Mouse (Mus musculus) ES-E14 (cell line): Measurements from ENCODE around the gene E130208F15Rik. TPM values are rescaled to one million over a fixed set of nuclear protein-coding genes. Genes with fewer than 3 reads are reported as not detected.

Source experiments
- DNase-seq: peaks from one replicate; pipeline ENCODE4 v3.0.0-alpha.2; 2013; ENCODE audit warnings: low read depth, low spot score
- H3K27ac ChIP-seq: 2 replicates; pipeline ENCODE4 v1.5.1; 2012; ENCODE audit warnings: low read depth, mild to moderate bottlenecking, low read length, moderate library complexity, mixed read lengths; ENCODE audit not compliant: poor library complexity, insufficient read depth, severe bottlenecking
- H3K36me3 ChIP-seq: 2 replicates; pipeline ENCODE4 v1.6.1; 2012; ENCODE audit warnings: mild to moderate bottlenecking, low read length, moderate library complexity, mixed read lengths; ENCODE audit not compliant: control insufficient read depth, poor library complexity, insufficient read depth, severe bottlenecking
- H3K4me1 ChIP-seq, 2 experiments: fragments of 150-350 bp in 1 of 2; sonication (generic) in 1 of 2; 2 replicates each; pipeline ENCODE4 v1.6.1; 2012; ENCODE audit warnings: low read length in 2 of 2, mild to moderate bottlenecking in 1 of 2, mixed read lengths in 1 of 2; ENCODE audit not compliant: control insufficient read depth in 2 of 2, insufficient read depth in 2 of 2, poor library complexity in 1 of 2
- H3K4me3 ChIP-seq, 2 experiments: fragments of 150-350 bp in 1 of 2; sonication (generic) in 1 of 2; 2 replicates each; pipeline ENCODE4 v1.5.1; 2012; ENCODE audit warnings: low read length in 2 of 2, low read depth in 1 of 2, mild to moderate bottlenecking in 1 of 2, mixed read lengths in 1 of 2; ENCODE audit not compliant: insufficient read depth in 1 of 2, poor library complexity in 1 of 2, severe bottlenecking in 1 of 2
- H3K9ac ChIP-seq: 2 replicates; pipeline ENCODE4 v1.6.1; 2012; ENCODE audit warnings: low read depth, mild to moderate bottlenecking, low read length, mixed read lengths; ENCODE audit not compliant: poor library complexity, insufficient read depth, severe bottlenecking
- H3K9me3 ChIP-seq: fragments of 150-350 bp; sonication (generic); 2 replicates; pipeline ENCODE4 v1.6.1; 2012; ENCODE audit warnings: low read depth, mild to moderate bottlenecking, low read length; ENCODE audit not compliant: control insufficient read depth, insufficient read depth
- CHD2 ChIP-seq: IDR thresholded peaks from 2 replicates; pipeline ENCODE4 v1.6.1; 2014; ENCODE audit warnings: mild to moderate bottlenecking, low read depth, low read length, inconsistent platforms
- HCFC1 ChIP-seq: IDR thresholded peaks from 2 replicates; pipeline ENCODE4 v1.6.1; 2012; ENCODE audit warnings: low read length, inconsistent platforms, borderline replicate concordance; ENCODE audit not compliant: insufficient read depth
- MAFK ChIP-seq: IDR thresholded peaks from 2 replicates; pipeline ENCODE4 v1.6.1; 2014; ENCODE audit warnings: mild to moderate bottlenecking, low read depth, low read length, inconsistent platforms; ENCODE audit not compliant: insufficient read depth
- ZC3H11A ChIP-seq: IDR thresholded peaks from 2 replicates; pipeline ENCODE4 v1.6.1; 2012; ENCODE audit warnings: low read depth, mild to moderate bottlenecking, inconsistent platforms, low read length, borderline replicate concordance
- ZNF384 ChIP-seq: IDR thresholded peaks from 2 replicates; pipeline ENCODE4 v1.6.1; 2012; ENCODE audit warnings: low read depth, low read length, inconsistent platforms
- in situ Hi-C, 2 experiments: fragments of 600-800 bp; cut with MboI; formaldehyde crosslinking; loops; one replicate each; pipeline ENCODE4 v1.15.1; 2025; ENCODE audit warnings: low sequenced_read_pairs in 2 of 2, inconsistent platforms in 1 of 2; ENCODE audit not compliant: unreplicated experiment in 2 of 2
- total RNA-seq: library from RNA; depleted of rRNA; stranded (reverse); fragments of 300-350 nt; gene quantifications from 2 replicates; pipeline ENCODE4 v1.2.3, GENCODE M21; 2012

E130208F15Rik gene
- total RNA-seq, 1 experiment: 1.9 TPM

DNA sequence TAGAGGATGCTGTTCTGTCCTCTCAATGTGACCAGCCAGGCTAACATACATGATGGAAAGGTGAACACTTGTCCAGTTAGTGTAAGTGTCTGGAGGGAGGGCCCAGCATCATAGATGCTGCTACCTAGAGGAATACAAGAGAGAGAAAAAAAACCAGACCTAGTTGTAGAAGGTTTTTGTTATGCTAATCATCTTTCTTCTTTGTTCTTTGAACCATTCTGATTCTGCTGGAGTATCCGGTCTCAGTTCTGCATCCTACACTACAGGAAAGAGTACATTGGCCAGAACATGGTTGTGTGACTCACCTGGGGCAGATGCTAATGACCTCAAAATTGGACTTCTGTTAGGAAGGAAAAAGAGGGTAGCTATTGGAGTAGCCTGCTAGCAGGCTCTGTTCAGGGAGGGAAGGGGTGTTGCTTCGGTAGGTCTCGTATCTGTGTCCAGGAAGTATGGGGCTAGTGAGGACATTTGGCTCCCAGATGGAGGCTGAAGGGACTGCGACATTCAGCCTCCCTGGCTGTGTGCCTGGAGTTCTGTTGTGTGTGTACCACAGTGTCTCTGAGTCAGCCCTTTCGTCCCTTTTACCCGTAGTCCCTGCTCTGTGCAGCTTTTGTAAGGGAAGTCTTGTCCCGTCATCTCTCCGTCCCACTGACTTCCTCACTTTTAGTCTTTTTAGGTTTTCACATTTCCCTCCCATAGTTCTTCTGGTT is 34.7 kb upstream of the E130208F15Rik start:
- in situ Hi-C loops: no loop called here

DNA sequence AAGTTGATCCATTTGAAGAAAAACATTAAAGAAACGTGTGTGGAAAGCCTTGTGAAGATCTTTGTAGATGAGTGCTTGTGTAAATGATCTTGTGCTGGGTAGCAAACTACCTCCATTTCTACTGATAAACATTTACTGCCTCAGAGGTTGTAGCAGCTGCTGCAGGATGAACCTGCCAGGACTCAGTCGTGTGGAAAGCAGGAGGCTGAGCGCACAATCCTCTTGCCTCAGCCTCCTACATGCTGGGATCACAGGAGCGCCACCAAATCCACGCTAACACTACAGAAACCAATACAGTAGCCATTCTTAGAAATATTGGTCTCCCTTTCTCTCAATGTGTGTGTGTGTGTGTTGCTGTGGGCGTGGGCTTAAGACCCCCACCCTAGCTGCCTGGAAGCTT is 33.5 kb upstream of the E130208F15Rik start:
- no peak overlapping the region for H3K9ac ChIP-seq
- H3K36me3 ChIP-seq: no peaks in the 10 kb centered on the region
- H3K9me3 ChIP-seq: no peaks in the 10 kb centered on the region
- no peak overlapping the region for H3K27ac ChIP-seq
- peaks cover 0 to 11% of the 10 kb centered on the region in 2 experiments; a peak in 1 of 4 replicates for H3K4me1 ChIP-seq
- H3K4me3 ChIP-seq: no peak overlapping the region
- no peak for DNase-seq
- in situ Hi-C loops: no loop called here
- TF ChIP-seq MAFK (no peak), ZC3H11A (no peak), ZNF384 (no peak), CHD2 (no peak), HCFC1 (no peak)

More for the DNA sequence above, 34.7 kb upstream of the E130208F15Rik start:
- Histone ChIP-seq H3K9me3 (no peaks in the 10 kb centered on the region), H3K4me1 (peaks cover 0 to 11% of the 10 kb centered on the region in 2 experiments; a peak in 1 of 4 replicates), H3K4me3 (no peak overlapping the region), H3K9ac (no peak overlapping the region), H3K36me3 (no peaks in the 10 kb centered on the region), H3K27ac (no peak overlapping the region)
- DNase-seq: no peak
- TF ChIP-seq HCFC1 (no peak), ZC3H11A (no peak), MAFK (no peak), ZNF384 (peak; percentile 74)

DNA sequence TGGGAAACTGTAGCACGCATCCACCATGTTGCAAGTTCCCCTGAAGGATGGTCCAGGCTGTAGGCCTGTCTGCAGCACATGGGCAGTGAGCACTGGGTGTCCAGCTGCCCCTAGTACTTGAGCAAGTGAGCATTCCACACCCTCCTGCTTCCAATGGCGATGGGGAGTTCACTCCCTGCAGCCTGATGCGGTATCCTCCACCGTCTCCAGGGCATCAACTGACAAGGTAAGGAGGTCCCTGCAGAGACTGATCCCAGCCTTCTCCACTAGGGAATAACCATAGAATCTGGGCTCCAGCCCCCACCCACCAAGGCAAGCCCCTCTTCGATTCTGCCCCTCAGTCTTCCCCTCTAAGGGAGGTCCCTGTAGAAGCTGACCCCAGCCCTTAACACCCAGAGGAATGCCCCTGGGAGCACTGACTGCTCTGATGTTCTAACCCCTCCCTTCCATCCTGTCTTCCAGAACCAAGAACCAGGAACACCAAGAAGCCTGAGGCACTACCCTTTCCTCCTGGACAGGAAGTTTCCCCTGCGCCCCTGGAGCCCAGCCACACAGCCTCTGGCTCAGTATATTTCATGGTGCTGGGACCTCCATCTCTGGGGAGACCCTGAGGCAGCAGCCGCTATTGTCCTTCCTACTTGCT is 32.3 kb upstream of the E130208F15Rik start:
- no peak overlapping the region for H3K27ac ChIP-seq
- no peak for TF ChIP-seq ZNF384
- TF ChIP-seq ZC3H11A: no peak
- no peak for TF ChIP-seq HCFC1
- TF ChIP-seq CHD2: no peak
- TF ChIP-seq MAFK: no peak

GRCm38 (mm10) chr7:30289714-30290399 is 31.7 kb upstream of the E130208F15Rik start:
- H3K36me3 ChIP-seq: no peaks in the 10 kb centered on the region
- no peak overlapping the region for H3K9ac ChIP-seq
- DNase-seq: no peak
- H3K9me3 ChIP-seq: no peaks in the 10 kb centered on the region
- TF ChIP-seq CHD2 (no peak), MAFK (no peak), HCFC1 (no peak), ZC3H11A (no peak), ZNF384 (no peak)
- in situ Hi-C loops: no loop called here
- H3K4me3 ChIP-seq: peak overlapping the region; percentile 13 to 21; a peak in 1 of 4 replicates
- H3K4me1 ChIP-seq: peaks cover 0 to 11% of the 10 kb centered on the region in 2 experiments; a peak in 1 of 4 replicates
- H3K27ac ChIP-seq: no peak overlapping the region

More for the DNA sequence above, 32.3 kb upstream of the E130208F15Rik start:
- peak overlapping the region; percentile 13 to 21; a peak in 1 of 4 replicates for H3K4me3 ChIP-seq
- in situ Hi-C loops: no loop called here
- DNase-seq: no peak
- H3K9ac ChIP-seq: no peak overlapping the region
- no peaks in the 10 kb centered on the region for H3K9me3 ChIP-seq
- H3K4me1 ChIP-seq: peaks cover 0 to 11% of the 10 kb centered on the region in 2 experiments; a peak in 1 of 4 replicates
- no peaks in the 10 kb centered on the region for H3K36me3 ChIP-seq
